Mouse (Mus musculus): Measurements from ENCODE around the gene Tfr2.

Gene Tfr2

GRCm38 (mm10) chr5:137535318-137535717 is 34.3 kb upstream of the Tfr2 start:
- DNase-seq (ENCODE audit: extremely low spot score, low read depth, low spot score) = no peak

GRCm38 (mm10) chr5:137537461-137537860 is 32.2 kb upstream of the Tfr2 start:
- DNase-seq (ENCODE audit: extremely low spot score, low read depth, low spot score) = no peak

- DNase-seq (ENCODE audit: extremely low spot score, low read depth, low spot score) = no peak
Observed at GRCm38 (mm10) chr5:137539291-137539801, 30.3 kb upstream of the Tfr2 start.

- no peak for DNase-seq (ENCODE audit: extremely low spot score, low read depth, low spot score)
Observed at GRCm38 (mm10) chr5:137540991-137541390, 28.6 kb upstream of the Tfr2 start.

GRCm38 (mm10) chr5:137541768-137542540 is 27.7 kb upstream of the Tfr2 start:
- no peak for DNase-seq (ENCODE audit: extremely low spot score, low read depth, low spot score)

GRCm38 (mm10) chr5:137544926-137545325 is 24.7 kb upstream of the Tfr2 start:
- no peak for DNase-seq (ENCODE audit: extremely low spot score, low read depth, low spot score)

GRCm38 (mm10) chr5:137545596-137545995 is 24.0 kb upstream of the Tfr2 start:
- no peak for DNase-seq (ENCODE audit: extremely low spot score, low read depth, low spot score)

- DNase-seq (ENCODE audit: extremely low spot score, low read depth, low spot score) = no peak
Observed at GRCm38 (mm10) chr5:137549840-137550239, 19.8 kb upstream of the Tfr2 start.

GRCm38 (mm10) chr5:137551119-137551518 is 18.5 kb upstream of the Tfr2 start:
- no peak for DNase-seq (ENCODE audit: extremely low spot score, low read depth, low spot score)

GRCm38 (mm10) chr5:137553000-137553399 is 16.6 kb upstream of the Tfr2 start:
- no peak for DNase-seq (ENCODE audit: extremely low spot score, low read depth, low spot score)

- no peak for DNase-seq (ENCODE audit: extremely low spot score, low read depth, low spot score)
Observed at GRCm38 (mm10) chr5:137553411-137553837, 16.2 kb upstream of the Tfr2 start, which contains the start of gene Actl6b. Gene Actl6b (plus strand): TSS chr5:137553517.

GRCm38 (mm10) chr5:137553898-137554297 is 15.7 kb upstream of the Tfr2 start:
- no peak for DNase-seq (ENCODE audit: extremely low spot score, low read depth, low spot score)

GRCm38 (mm10) chr5:137561556-137561955 is 8.1 kb upstream of the Tfr2 start:
- no peak for DNase-seq (ENCODE audit: extremely low spot score, low read depth, low spot score)

- DNase-seq (ENCODE audit: extremely low spot score, low read depth, low spot score) = no peak
Observed at GRCm38 (mm10) chr5:137562965-137563364, 6.7 kb upstream of the Tfr2 start.

- DNase-seq (ENCODE audit: extremely low spot score, low read depth, low spot score) = no peak
Observed at GRCm38 (mm10) chr5:137565744-137566143, 3.9 kb upstream of the Tfr2 start.

- no peak for DNase-seq (ENCODE audit: extremely low spot score, low read depth, low spot score)
Observed at GRCm38 (mm10) chr5:137566416-137566815, 3.2 kb upstream of the Tfr2 start.

- DNase-seq (ENCODE audit: extremely low spot score, low read depth, low spot score) = no peak
Observed at GRCm38 (mm10) chr5:137568223-137568798, 1.3 kb upstream of the Tfr2 start.

GRCm38 (mm10) chr5:137569031-137569430 is 609 bp upstream of the Tfr2 start:
- DNase-seq (ENCODE audit: extremely low spot score, low read depth, low spot score) = no peak

GRCm38 (mm10) chr5:137570181-137570580 is 541 bp downstream of the Tfr2 start:
- no peak for DNase-seq (ENCODE audit: extremely low spot score, low read depth, low spot score)

- DNase-seq (ENCODE audit: extremely low spot score, low read depth, low spot score) = no peak
Observed at GRCm38 (mm10) chr5:137570691-137571586, 1.3 kb downstream of the Tfr2 start.

- DNase-seq (ENCODE audit: extremely low spot score, low read depth, low spot score) = no peak
Observed at GRCm38 (mm10) chr5:137574470-137574901, 4.8 kb downstream of the Tfr2 start.
